Mouse (Mus musculus) embryo, embryonic 11.5 days (tissue): ENCODE data around the gene Mrpl53.

Experiments
- DNase-seq: peaks from one replicate; pipeline ENCODE4 v3.0.0-alpha.2; 2012; ENCODE audit warnings: low read depth, low spot score

Gene Mrpl53

DNA sequence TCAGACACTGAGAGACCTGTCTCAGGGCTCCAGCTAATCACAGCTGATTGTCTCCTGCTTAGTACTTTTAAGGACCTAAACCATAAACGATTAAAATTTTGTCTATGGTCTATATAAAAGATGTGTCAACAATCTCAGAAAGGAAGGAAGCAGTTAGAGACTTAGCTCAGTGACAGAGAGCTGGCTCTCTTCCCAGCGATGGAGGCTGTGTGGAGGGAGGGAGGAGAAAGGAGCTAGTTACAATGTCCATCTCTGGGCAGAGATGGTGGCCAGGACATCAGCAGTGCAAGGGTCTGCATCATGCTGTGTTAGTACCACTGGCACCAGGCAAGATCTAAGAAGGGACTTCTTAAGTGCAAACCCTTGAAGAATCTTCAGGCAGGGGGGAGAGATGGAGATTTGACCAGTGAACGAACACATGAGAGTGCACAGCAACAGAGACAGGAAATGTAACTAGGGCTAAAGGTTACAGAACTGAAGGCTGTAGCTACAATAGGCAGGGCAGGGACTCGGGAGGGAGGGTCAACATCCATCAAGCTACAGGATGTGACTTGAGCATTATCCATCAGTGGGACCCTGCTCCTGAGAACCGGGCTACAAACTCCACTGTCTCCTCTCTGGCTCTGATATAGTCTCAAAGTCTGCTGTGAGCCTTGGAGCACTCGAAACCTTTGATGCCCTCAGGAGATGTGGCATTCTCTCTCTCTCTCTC is 16.3 kb upstream of the Mrpl53 start:
- no peak for DNase-seq

DNA sequence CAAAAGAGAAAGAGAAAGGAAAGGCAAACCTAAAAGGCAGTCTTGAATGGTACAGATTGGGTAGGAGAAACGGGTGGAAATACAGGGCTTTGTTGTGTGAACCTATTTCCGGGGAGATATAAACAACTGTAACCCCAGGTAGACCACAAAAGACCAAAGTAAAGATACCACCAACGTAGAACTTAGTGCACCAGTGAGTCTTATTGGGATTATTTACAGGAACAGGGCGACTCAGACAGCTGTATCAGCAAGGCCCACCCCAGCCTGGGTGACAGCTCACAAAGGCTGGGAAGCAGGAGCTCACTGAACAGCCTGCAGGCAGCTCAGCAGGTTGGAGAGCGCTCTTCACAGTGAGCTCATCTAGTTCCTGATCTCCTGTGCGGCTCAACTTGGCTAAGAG is 12.9 kb upstream of the Mrpl53 start:
- DNase-seq = no peak

DNA sequence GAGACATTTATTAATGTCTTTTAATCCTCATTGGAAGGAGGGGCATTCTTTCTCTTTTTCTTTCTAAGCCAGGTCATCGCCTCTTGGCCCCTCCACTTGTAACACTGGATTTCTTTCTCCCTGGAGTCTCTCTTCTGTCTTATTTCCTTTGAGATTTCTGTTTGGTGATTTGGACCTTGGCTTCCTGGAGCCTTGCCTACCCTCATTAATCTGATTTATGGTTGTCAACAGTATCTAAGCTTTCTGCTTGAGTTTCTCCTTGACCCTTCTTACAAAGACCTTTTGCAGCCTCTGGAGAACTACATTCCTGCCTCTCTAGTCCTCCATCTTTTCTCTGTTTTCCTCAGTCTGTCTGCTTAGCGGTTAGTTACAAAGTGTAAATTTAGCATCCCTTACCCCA is 10.4 kb upstream of the Mrpl53 start:
- DNase-seq = no peak

DNA sequence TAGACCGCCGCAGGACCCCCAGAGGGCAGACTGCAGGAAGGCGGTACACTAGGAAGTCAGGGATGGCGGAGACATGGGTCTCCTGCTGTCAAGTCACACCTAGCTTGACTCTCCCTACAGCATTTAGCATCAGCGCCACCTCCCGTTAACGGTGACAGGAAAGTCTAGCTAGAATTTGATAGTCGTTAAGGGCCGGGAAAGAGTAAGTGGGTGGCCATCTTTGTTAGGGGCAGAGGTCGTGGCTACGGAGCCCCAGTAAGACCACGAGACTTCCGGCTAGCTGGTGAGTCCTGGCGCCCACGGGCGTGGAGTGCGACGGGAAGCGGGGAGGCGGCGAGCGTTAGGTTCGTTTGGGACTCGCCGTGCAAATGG is 7.5 kb upstream of the Mrpl53 start, which contains the start of the genes Ccdc142 and Gm42688:
Gene Ccdc142 (plus strand): TSS at position 286 of the 372 bp plus-strand sequence.
Gene Gm42688 (plus strand): TSS at position 302 of the 372 bp plus-strand sequence.
- peak; percentile 70 for DNase-seq

DNA sequence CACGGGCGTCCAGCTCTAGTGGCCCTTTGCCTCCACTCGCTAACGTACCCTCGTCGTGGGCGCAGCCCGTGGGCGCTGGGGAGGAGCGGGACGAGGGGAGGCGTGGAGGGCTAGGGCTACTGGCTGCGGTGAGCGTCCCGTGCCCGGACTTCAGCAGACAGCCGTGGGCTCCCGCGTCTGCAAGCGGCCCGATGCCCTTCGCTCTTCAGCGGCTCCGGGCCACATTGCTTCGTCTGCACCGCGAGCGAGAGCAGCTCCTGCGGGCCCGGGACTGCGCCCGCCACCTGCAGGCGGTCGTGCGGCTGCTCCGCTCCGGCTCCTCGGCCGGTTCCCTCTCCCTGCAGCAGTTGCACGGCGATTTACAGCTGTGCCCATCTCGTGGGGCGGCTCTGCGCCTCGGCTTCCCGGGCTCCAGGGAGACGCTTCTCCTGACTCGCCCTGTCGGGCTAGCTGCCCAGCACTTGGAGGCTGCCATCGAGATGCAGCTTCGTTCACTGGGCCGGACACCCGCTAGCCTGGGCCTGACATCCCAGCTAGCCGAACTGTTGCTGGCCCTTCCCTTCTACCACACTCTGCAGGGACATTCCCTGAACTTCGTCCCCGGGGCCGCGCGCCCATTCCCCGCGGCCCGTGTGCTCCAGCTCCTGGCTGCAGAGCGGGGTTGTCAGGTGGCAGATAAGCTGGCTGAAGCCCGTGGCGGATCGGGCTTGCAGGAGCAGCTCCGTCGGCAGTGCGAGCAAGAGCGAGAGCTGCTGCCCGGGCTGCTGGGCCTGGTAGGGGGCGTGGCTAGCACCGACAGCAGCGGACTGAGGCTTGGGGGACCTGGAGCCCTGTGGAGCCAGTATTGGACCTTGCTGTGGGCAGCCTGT is 6.9 kb upstream of the Mrpl53 start:
- DNase-seq = no peak

DNA sequence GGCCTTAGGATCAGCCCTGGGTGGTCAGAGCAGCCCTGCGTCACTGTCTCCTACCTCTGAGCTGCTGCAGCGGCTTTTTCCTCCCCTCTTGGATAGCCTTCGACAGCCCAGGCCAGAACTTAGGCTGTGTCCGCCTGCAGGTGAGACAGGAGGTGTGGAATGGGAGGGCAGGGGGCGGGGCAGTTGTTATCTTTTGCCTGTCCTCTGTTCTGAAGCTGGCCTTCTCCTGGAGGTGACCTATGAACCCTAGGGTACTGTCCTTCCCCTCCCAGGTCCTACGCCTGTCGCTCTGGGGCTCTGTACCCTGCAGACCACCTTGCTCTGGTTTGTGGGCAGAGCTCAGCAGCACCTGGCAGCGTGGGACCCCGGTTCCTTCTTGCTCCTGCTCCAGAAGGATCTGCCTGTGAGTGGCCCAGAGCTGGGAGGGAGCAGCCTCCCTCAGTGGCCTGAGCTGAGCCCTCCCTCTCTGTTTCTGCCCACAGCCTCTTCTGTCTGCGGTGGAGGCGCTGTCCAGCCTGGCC is 5.7 kb upstream of the Mrpl53 start:
- no peak for DNase-seq

DNA sequence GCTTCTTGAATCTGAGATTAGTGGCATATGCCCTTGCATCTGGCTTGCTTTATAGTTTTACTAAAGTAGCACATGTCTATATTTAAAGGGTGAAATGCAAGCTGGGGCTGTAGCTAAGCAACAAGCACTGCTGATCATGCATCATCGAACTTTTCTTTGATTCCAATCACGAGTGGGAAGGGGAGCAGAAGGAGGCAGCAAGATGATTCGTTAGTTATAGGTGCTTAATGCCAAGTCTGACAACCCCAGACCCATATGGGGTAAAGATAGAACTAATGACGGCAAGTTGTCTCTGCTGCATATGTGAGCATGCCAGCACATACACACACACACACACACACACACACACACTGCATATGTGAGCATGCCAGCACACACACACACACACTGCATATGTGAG is 4.7 kb upstream of the Mrpl53 start:
- no peak for DNase-seq

DNA sequence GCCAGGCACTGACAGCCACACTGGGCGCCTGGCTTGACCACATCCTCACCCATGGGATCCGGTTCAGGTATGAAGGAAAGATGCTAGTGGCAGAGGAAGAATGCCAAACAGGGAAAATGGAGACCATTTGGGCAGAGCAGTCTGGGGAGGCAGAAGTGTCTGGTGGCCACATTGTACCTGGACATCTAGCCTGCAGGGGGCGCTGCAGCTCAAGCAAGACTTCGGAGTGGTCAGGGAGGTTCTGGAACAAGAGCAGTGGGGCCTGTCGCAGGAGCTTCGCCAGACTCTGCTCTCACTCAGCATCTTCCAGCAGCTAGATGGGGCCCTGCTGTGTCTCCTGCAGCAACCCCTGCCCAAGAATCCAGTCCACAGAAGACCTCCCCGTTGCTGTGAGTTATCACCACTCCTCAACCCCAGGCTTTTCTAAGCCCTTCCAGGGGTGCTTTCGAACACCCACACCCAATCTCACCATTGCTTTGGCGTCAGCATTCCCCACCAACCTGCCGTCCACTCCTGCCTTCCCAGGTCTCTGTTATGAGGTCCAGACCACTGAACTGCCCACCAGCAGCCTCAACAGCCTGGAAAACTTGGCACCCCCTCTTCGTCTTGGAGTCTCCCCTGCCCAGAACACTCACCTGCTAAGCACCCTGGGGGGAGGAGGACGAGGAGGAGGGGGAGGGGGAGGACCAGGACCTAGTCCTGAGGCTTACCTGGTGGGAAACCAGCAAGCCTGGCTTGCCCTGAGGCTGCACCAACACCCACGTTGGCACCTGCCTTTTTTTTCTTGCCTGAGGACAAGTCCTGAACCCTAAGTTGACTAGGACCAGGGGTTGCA is 1.1 kb upstream of the Mrpl53 start:
- DNase-seq = no peak

DNA sequence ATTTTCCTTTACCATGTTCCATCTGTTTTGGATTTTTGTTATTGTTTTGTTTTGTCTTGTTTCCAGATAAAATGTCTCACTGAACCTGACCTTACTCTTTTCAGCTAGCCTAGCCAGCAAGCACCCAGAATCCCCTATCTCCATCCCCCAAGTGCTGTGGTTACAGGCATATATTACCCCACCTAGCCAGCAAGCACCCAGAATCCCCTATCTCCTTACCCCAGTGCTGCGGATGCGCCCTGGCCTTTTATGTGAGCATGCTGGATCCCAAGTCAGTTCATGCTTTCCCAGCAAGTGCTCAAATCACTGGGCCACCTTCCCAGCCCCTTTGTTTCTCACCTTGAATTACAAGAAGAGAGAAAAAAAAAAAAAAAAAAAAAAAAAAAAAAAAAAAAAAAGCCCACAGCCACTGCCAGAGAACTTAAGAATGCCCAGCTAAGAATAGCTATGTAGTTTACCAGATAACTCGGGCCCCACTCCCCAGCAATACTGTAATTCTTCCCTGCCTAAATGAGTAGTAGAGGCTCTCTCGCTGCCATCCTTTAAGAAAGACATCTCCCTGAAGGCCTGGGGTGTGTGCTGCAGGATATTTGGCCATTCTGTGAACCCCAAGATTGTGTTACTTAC is 2.8 kb downstream of the Mrpl53 start:
- no peak for DNase-seq

DNA sequence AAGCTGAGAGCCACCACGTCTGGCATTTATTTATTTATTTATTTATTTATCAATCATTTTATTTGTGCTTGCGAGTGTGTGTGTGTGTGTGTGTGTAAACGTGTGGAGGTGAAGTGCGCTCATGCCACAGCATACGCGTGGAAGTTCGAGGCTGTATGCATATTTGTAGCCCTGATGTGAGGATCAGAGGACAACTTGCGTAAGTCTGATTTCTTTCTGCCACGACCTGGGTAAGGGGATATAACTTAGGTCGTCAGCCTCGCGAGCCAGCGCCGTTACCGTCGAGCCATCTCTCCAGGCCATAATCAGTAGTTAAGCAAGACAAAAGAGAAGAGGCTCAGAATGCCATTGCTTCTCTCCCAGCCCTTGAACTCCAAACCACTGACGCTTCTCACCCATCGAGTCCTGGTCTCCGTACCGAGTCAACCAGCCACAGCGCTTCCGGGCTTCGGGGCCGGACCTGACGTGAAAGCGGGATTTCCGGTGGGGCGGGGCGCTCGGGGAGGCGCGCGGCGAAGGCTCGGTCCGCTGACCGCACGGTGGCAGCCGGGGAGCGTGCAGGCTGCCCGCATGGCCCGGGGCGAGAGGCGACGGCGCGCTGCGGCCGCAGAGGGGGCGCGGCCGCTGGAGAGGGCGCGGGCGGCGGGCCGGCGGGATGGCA is 6.3 kb downstream of the Mrpl53 start, which contains the start of gene Mogs:
Gene Mogs (plus strand): TSS at position 486 of the 661 bp plus-strand sequence.
- DNase-seq = peak; percentile 86

DNA sequence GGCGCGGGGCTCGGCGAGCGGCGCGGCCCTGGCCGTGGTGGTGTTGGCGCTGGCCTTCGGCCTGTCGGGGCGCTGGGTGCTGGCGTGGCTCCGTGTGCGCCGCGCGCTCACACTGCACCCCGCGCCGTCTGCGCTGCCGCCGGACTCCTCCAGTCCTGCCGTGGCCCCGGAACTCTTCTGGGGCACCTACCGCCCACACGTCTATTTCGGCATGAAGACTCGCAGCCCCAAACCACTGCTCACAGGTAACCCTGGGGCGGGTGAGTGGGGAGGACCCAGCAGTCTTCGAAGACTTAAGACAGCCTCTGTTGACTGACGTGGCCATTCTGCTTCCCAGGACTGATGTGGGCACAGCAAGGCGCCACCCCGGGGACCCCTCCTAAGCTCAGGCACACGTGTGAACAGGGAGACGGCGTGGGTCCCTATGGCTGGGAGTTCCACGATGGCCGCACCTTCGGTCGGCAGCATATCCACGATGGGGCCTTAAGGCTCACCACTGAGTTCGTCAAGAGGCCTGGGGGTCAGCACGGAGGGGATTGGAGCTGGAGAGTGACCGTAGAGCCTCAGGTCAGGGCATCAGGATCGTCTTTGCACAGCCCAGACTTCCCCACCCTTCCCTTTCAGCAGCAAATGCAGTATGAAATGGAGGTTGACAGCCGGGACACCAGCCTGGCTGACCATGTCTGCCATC is 7.0 kb downstream of the Mrpl53 start:
- DNase-seq = no peak

DNA sequence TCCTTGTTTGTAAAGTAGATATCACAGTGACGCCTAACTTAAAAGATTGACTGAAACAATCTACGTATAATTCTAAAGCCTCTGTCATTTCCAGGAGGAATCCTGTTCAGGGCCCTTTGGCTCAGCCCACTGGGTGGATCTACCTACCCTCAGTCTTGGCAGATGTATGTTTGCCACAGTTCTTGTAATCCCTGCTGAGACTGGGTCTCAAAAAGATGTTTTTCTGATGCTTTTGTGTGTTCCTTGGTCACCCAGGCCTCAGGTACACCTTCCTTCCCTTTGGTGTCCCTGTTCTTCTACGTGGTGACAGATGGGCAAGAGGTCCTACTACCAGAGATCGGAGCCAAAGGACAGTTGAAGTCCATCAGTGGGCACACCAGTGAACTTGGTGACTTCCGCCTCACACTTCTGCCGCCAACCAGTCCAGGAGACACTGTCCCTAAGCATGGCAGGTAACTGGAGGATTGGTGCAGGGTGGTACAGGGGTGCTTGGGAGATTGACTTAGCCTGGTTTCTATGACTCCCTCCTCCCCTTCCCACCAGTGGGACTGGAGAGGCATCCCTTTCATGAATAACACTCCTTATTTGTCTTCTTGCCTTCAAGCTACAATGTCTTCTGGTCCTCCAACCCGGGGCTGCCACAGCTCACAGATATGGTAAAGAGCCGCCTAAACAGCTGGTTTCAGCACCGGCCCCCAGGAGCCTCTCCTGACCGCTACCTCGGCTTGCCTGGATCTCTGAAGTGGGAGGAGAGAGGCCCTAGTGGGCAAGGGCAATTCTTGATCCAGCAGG is 7.7 kb downstream of the Mrpl53 start:
- no peak for DNase-seq

DNA sequence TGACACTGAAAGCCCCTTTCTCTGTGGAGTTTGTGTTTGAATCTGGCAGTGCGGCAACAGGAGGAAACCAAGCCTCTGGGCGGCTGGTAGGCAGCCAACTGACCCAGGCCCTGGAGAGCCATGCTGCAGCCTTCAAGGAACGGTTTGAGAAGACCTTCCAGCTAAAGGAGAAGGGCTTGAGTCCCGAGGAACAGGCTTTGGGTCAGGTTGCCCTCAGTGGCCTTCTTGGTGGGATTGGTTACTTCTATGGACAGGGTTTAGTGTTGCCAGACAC is 8.3 kb downstream of the Mrpl53 start:
- no peak for DNase-seq

DNA sequence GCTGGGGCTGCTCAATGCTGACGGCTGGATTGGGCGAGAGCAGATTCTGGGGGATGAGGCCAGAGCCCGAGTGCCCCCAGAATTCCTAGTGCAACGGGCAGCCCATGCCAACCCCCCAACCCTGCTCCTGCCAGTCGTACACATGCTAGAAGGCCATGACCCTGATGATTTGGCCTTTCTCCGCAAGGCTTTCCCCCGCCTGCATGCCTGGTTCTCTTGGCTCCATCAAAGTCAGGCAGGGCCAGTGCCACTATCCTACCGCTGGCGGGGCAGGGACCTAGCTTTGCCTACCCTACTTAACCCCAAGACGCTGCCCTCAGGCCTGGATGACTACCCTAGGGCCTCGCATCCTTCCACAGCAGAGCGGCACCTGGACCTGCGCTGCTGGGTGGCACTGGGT is 8.8 kb downstream of the Mrpl53 start:
- DNase-seq = no peak

DNA sequence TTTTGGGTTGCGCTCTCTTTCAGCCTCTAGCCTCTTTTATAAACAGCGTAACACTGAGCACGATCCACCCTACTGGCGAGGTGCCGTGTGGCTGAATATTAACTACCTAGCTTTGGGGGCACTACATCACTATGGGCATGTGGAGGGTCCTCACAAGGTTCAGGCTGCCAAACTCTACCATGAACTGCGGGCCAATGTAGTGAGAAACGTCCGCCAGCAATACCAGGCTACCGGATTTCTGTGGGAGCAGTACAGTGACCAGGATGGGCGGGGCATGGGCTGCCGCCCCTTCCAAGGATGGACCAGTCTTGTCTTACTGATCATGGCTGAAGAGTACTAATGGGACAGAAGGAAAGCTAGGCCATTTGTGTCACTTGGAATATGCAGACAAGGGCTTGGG is 9.5 kb downstream of the Mrpl53 start:
- no peak for DNase-seq

DNA sequence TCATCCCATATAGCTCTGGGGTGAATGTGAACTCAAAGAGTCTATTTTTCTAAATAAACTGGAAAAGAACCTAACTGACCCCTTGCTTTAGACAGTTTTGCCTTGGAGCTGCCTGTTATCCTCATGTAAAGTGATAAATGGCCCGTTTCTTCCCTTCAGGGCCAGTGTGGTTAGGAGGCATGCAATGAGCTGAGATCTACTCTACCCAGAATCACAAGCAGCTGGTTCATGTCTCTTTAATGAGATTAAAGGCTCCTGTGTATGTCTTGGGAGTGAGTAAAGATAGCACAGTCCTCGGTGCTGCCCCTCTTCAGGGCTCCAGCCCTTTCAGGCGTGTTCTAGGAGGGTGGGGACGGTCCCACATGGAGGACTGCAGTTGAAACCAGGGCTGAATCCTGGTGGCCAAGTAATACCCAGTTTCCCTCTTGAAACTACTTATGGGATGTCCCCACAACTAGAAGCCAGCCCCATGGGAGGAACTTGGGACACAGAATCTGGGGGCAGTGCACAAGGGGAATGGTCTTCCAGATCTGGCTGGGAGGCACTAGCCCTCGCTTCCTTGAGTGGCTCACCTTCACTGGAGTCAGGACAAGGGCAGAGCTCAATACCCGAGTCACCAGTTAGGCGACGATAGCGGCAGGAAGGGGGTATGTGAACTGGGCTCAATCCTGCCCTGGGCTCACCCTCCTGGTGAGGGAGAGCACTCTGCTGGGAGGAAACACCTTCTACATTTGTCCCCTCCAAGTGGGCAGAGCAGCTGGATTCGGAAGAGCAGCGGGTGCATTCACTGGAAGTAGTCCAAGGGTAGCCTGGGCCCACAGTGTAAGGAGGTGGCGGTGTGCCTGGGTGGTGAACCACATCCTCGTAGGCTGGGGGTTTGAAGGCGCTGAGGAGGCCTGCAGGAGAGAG is 10.2 kb downstream of the Mrpl53 start:
- no peak for DNase-seq

DNA sequence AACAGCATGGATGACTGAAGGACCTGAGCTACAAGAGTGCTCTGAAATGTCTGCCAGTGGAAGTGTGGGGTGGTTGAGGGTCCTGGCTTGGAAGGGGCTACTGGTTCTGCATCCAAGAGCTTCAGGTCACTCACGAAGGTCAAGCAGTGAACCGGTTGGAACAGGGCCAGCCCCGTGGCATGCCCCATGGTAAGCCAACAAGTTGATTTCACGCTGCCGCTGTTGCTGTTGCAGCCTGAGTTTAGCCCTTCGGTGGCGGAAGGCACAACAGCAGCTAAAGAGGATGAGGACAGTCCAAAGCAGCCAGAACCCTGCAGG is 10.9 kb downstream of the Mrpl53 start:
- DNase-seq = no peak
